Mouse (Mus musculus) embryonic facial prominence, embryonic 13.5 days (tissue): ENCODE measurements around the gene Gm5108. TPM values are rescaled to one million over a fixed set of nuclear protein-coding genes. Genes with fewer than 3 reads are reported as not detected.

Source experiments
- ATAC-seq: fragments of 200-750 bp; cut with Nextera tagmentation; 2 replicates; pipeline ENCODE4 v1.8.0; 2017; ENCODE audit warnings: low read depth; ENCODE audit not compliant: insufficient number of reproducible peaks, insufficient read depth, low FRiP score, low TSS enrichment
- H3K27ac ChIP-seq: fragments of 300-500 bp; sonication (generic); 2 replicates; pipeline ENCODE4 v1.5.1; 2015; ENCODE audit warnings: moderate library complexity, mild to moderate bottlenecking, inconsistent platforms
- H3K27me3 ChIP-seq: fragments of 300-500 bp; sonication (generic); 2 replicates; pipeline ENCODE4 v1.6.1; 2015; ENCODE audit warnings: mild to moderate bottlenecking, inconsistent platforms
- H3K36me3 ChIP-seq: fragments of 300-500 bp; sonication (generic); 2 replicates; pipeline ENCODE4 v1.6.1; 2015; ENCODE audit warnings: mild to moderate bottlenecking, inconsistent platforms
- H3K4me1 ChIP-seq: fragments of 300-500 bp; sonication (generic); 2 replicates; pipeline ENCODE4 v1.6.1; 2015; ENCODE audit warnings: inconsistent platforms
- H3K4me2 ChIP-seq: fragments of 300-500 bp; sonication (generic); 2 replicates; pipeline ENCODE4 v1.6.1; 2015; ENCODE audit warnings: moderate library complexity, mild to moderate bottlenecking, inconsistent platforms
- H3K4me3 ChIP-seq: fragments of 300-500 bp; sonication (generic); 2 replicates; pipeline ENCODE4 v1.5.1; 2015; ENCODE audit warnings: mild to moderate bottlenecking, inconsistent platforms
- H3K9ac ChIP-seq: fragments of 300-500 bp; sonication (generic); 2 replicates; pipeline ENCODE4 v1.6.1; 2015; ENCODE audit warnings: mild to moderate bottlenecking, inconsistent platforms
- H3K9me3 ChIP-seq: fragments of 300-500 bp; sonication (generic); 2 replicates; pipeline ENCODE4 v1.6.1; 2016; ENCODE audit warnings: inconsistent platforms
- WGBS: fragments of 180-500 bp; shearing (Covaris S2); methylation state at CpG from one replicate; pipeline ENCODE4 v1.1.7; 2015; ENCODE audit warnings: mixed read lengths; 5-methylcytosine and 5-hydroxymethylcytosine counted together
- polyA plus RNA-seq: library from polyadenylated mRNA; unstranded; fragments of >200 nt; fragmentation: Nextera tagmentation; extraction: Ambion mirVana; gene quantifications from 2 replicates; pipeline ENCODE4 v1.2.1, GENCODE M21; 2015

Gene Gm5108
- polyA plus RNA-seq, 1 experiment from 2014 or later = not detected

GRCm38 (mm10) chr5:67961708-67962629, 20.5 kb downstream of the Gm5108 start:
- Histone ChIP-seq H3K9me3 (no peaks in the 10 kb centered on the region), H3K4me3 (no peak overlapping the region), H3K27me3 (no peaks in the 10 kb centered on the region), H3K27ac (no peak overlapping the region), H3K36me3 (no peaks in the 10 kb centered on the region), H3K4me2 (no peak overlapping the region), H3K4me1 (no peaks in the 10 kb centered on the region), H3K9ac (no peak overlapping the region)
- no peak for ATAC-seq
- 76% methylated on average over 7 of the region's 7 CpGs for WGBS

DNA sequence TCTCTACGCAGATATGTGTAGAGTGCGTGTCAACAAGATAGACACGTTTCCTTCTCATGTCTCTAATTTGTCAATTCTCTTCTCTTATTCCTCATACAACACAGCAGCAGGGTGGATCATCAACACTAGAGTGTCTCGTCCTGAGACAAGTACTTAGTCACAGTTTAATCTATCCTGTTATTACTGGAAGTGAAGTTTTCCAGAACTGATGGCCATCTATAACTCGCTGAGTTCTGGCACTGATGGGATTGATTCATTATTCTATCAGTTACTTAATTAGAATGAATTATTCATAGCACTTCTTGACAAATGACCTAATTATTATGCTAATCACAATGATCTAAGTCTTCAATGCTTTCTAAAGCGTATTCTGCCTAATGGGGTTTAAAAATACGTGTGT, 28.1 kb downstream of the Gm5108 start:
- 79% methylated on average over 7 of the region's 7 CpGs for WGBS
- no peak overlapping the region for H3K27ac ChIP-seq
- ATAC-seq = no peak

GRCm38 (mm10) chr5:67981946-67982526, 40.6 kb downstream of the Gm5108 start:
- H3K4me3 ChIP-seq = no peak overlapping the region
- H3K27me3 ChIP-seq = no peaks in the 10 kb centered on the region
- WGBS = 56% methylated on average over 3 of the region's 3 CpGs
- no peak overlapping the region for H3K9ac ChIP-seq
- H3K36me3 ChIP-seq = no peaks in the 10 kb centered on the region
- no peak for ATAC-seq
- no peak overlapping the region for H3K4me2 ChIP-seq
- no peaks in the 10 kb centered on the region for H3K4me1 ChIP-seq
- no peak overlapping the region for H3K27ac ChIP-seq
- H3K9me3 ChIP-seq = no peaks in the 10 kb centered on the region

More for the DNA sequence above, 28.1 kb downstream of the Gm5108 start:
- no peak overlapping the region for H3K4me3 ChIP-seq
- H3K36me3 ChIP-seq = no peaks in the 10 kb centered on the region
- H3K4me1 ChIP-seq = no peaks in the 10 kb centered on the region
- no peak overlapping the region for H3K9ac ChIP-seq
- H3K9me3 ChIP-seq = no peaks in the 10 kb centered on the region
- H3K4me2 ChIP-seq = no peak overlapping the region
- no peaks in the 10 kb centered on the region for H3K27me3 ChIP-seq

GRCm38 (mm10) chr5:67990426-67990825, 49.0 kb downstream of the Gm5108 start:
- H3K27ac ChIP-seq = no peak overlapping the region

DNA sequence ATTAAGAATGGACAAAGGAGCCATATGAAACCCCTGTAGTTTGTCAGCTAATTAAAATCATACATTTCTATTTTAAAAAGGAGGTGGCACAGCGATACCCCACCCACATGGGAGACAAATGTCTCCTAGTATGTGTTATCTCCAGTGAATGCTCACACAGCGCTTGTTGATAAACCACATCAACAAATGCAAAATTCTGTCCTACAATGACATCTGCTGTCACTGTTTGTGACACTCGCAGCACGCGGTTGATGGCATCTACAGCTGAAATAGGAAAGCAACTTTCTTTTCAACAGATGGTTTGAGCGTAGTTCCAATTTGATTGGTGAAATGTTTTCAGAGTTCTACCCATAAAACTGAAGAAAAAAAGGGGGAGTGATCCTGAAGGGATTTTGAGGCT, 61.1 kb downstream of the Gm5108 start:
- 88% methylated on average over 6 of the region's 6 CpGs for WGBS
- Histone ChIP-seq H3K36me3 (no peaks in the 10 kb centered on the region), H3K9me3 (no peaks in the 10 kb centered on the region), H3K27me3 (no peaks in the 10 kb centered on the region), H3K4me1 (no peaks in the 10 kb centered on the region), H3K4me3 (no peak overlapping the region), H3K9ac (no peak overlapping the region), H3K4me2 (no peak overlapping the region), H3K27ac (no peak overlapping the region)
- no peak for ATAC-seq

More at GRCm38 (mm10) chr5:67990426-67990825, 49.0 kb downstream of the Gm5108 start:
- ATAC-seq = no peak
- H3K9me3 ChIP-seq = no peaks in the 10 kb centered on the region
- H3K4me3 ChIP-seq = no peak overlapping the region
- H3K27me3 ChIP-seq = no peaks in the 10 kb centered on the region
- no peak overlapping the region for H3K4me2 ChIP-seq
- no peaks in the 10 kb centered on the region for H3K36me3 ChIP-seq
- no peaks in the 10 kb centered on the region for H3K4me1 ChIP-seq
- H3K9ac ChIP-seq = no peak overlapping the region

DNA sequence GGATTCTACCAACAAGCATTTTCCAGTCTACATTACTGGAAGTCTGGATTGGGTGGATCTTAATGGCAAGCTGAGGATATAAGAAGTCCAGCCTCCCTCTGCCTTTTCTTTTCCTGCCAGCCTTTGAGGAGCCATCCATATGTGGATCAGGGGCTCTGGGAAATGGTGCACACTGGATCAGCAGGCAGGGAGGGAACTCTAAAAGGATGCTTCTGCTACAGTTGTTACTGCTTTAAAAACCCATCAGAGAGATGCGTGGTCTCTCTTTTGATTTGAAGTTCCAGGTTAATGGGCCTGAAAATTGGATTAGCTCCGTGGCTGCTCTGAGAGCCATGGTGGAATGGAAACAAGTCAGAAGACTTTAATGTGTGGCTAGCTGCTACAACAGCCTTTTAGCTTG, 62.4 kb downstream of the Gm5108 start:
- 18% methylated on average over 2 of the region's 2 CpGs for WGBS
- Histone ChIP-seq H3K36me3 (no peaks in the 10 kb centered on the region), H3K27me3 (no peaks in the 10 kb centered on the region), H3K9ac (no peak overlapping the region), H3K4me3 (no peak overlapping the region), H3K9me3 (no peaks in the 10 kb centered on the region), H3K4me1 (no peaks in the 10 kb centered on the region), H3K27ac (no peak overlapping the region), H3K4me2 (no peak overlapping the region)
- no peak for ATAC-seq

DNA sequence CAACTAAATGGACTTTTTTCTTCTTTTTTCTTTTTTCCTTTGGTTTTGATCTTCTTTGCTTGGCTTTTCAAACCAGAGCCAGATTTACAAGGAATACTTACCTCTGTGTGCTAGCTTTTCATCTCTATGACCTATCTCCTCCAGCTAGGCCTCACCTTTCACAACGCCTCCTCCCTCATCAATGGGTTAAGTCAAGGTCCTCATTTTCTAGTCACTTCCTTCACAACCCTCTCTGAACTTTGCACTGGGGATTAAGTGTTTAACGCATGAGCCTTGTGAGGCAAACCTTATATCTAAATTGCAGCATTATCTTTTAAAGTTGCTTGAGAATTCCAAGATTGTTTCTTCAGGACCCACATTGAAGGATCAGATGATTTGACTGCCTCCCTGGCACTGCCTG, 63.0 kb downstream of the Gm5108 start:
- Histone ChIP-seq H3K9me3 (no peaks in the 10 kb centered on the region), H3K9ac (no peak overlapping the region), H3K4me2 (no peak overlapping the region), H3K36me3 (no peaks in the 10 kb centered on the region), H3K4me1 (no peaks in the 10 kb centered on the region), H3K4me3 (no peak overlapping the region), H3K27me3 (no peaks in the 10 kb centered on the region), H3K27ac (no peak overlapping the region)
- no peak for ATAC-seq
- WGBS = 83% methylated on average over 2 of the region's 2 CpGs

- no peak overlapping the region for H3K4me3 ChIP-seq
- no peaks in the 10 kb centered on the region for H3K36me3 ChIP-seq
- H3K9ac ChIP-seq = no peak overlapping the region
- no peaks in the 10 kb centered on the region for H3K27me3 ChIP-seq
- 87% methylated on average over 4 of the region's 4 CpGs for WGBS
- no peak overlapping the region for H3K4me2 ChIP-seq
- ATAC-seq = no peak
- no peaks in the 10 kb centered on the region for H3K4me1 ChIP-seq
- H3K27ac ChIP-seq = no peak overlapping the region
- H3K9me3 ChIP-seq = no peaks in the 10 kb centered on the region
Measured at GRCm38 (mm10) chr5:68007074-68007473, 65.6 kb downstream of the Gm5108 start.

- no peak overlapping the region for H3K27ac ChIP-seq
- 84% methylated on average over 3 of the region's 3 CpGs for WGBS
- H3K9me3 ChIP-seq = no peaks in the 10 kb centered on the region
- no peaks in the 10 kb centered on the region for H3K27me3 ChIP-seq
- no peaks in the 10 kb centered on the region for H3K36me3 ChIP-seq
- no peak overlapping the region for H3K9ac ChIP-seq
- H3K4me1 ChIP-seq = no peaks in the 10 kb centered on the region
- no peak overlapping the region for H3K4me2 ChIP-seq
- ATAC-seq = no peak
- no peak overlapping the region for H3K4me3 ChIP-seq
Measured at GRCm38 (mm10) chr5:68011569-68011968, 70.1 kb downstream of the Gm5108 start.

- Histone ChIP-seq H3K4me1 (no peaks in the 10 kb centered on the region), H3K36me3 (no peaks in the 10 kb centered on the region), H3K27ac (no peak overlapping the region), H3K27me3 (no peaks in the 10 kb centered on the region), H3K4me3 (no peak overlapping the region), H3K9ac (no peak overlapping the region), H3K4me2 (no peak overlapping the region), H3K9me3 (no peaks in the 10 kb centered on the region)
- 18% methylated on average over 4 of the region's 4 CpGs for WGBS
- no peak for ATAC-seq
Measured at GRCm38 (mm10) chr5:68012618-68013017, 71.1 kb downstream of the Gm5108 start.

- H3K36me3 ChIP-seq = no peaks in the 10 kb centered on the region
- H3K27ac ChIP-seq = no peak overlapping the region
- H3K9ac ChIP-seq = no peak overlapping the region
- H3K9me3 ChIP-seq = no peaks in the 10 kb centered on the region
- no peak for ATAC-seq
- H3K4me2 ChIP-seq = no peak overlapping the region
- no peaks in the 10 kb centered on the region for H3K4me1 ChIP-seq
- H3K27me3 ChIP-seq = no peaks in the 10 kb centered on the region
- H3K4me3 ChIP-seq = no peak overlapping the region
- WGBS = 83% methylated on average over 2 of the region's 2 CpGs
Measured at GRCm38 (mm10) chr5:68020870-68021269, 79.4 kb downstream of the Gm5108 start.
